Mouse (Mus musculus): ENCODE measurements around the gene Acvr1b. TPM values are rescaled to one million over a fixed set of nuclear protein-coding genes. Genes with fewer than 3 reads are reported as not detected.
A peak's percentile ranks its signal among the peaks of the same experiment; 100 is the strongest.

Gene Acvr1b
- total and polyA plus RNA-seq, 3 experiments, result 2.7 to 4.8 (median 2.9) TPM

DNA sequence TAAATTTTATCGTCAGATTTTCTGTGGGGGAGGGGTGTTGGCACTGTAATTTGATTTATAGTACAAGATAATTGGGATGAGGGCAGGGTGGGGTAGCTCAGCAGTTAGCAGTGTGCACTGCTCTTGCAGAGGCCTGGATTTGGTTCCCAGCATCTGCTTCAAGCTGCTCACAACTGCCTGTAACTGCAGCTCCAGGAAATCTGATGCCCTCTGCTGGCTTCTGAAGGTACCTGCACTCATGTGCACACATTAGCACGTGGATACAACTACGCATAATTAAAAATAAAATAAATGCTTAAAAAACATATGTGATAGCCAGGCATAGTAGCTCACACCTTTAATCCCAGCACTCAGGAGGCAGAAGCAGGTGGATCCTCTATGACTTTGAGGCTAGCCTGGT, 11.7 kb downstream of the Acvr1b start:
- dilution Hi-C loops (cut with MboI; ENCODE audit: extremely low pct_ligation_motif_present, extremely low pct_unique_long_range_greater_than_20kb, low sequenced_read_pairs), result no loop called here
- Histone ChIP-seq H3K9me3 (replicated peaks; ENCODE audit: low read length) (peaks cover 3% of the 10 kb centered on the region), H3K27ac (ENCODE audit: insufficient read depth, low read depth) (no peak overlapping the region), H3K27me3 (replicated peaks) (no peaks in the 10 kb centered on the region), H3K4me2 (ENCODE audit: insufficient read depth, low read depth, poor library complexity, severe bottlenecking) (no peak overlapping the region), H3K36me3 (replicated peaks in 1 of 2; ENCODE audit: control insufficient read depth in 1 of 2, insufficient read depth in 1 of 2, low read length in 1 of 2) (peaks cover 0 to 3% of the 10 kb centered on the region in 2 experiments), H3K9ac (ENCODE audit: insufficient read depth, low read depth) (no peak overlapping the region), H3K4me1 (ENCODE audit: control insufficient read depth in 1 of 2, insufficient read depth in 2 of 2) (peaks cover 29 to 42% of the 10 kb centered on the region in 2 experiments), H3K4me3 (replicated peaks in 1 of 3; ENCODE audit: low read depth in 2 of 3, low read length in 2 of 3, poor library complexity in 1 of 3) (no peak overlapping the region), H3K79me2 (replicated peaks; ENCODE audit: control insufficient read depth, extremely low read depth, insufficient read depth, poor library complexity, severe bottlenecking) (no peaks in the 10 kb centered on the region; the same call in 1 of the 2 replicates)
- no peak for DNase-seq (ENCODE audit: extremely low read depth)
- in situ Hi-C loops (cut with MboI; ENCODE audit: low pct_ligation_motif_present, low pct_unique_long_range_greater_than_20kb, low sequenced_read_pairs), result loop anchor here (5.0 kb wide), 1 partner anchor 38 kb away; no protein-coding TSS in a partner anchor
- no peak for TF ChIP-seq KAT2A (IDR thresholded peaks at IDR 0.05; ENCODE audit: insufficient replicate concordance, low read length)
- peak; percentile 34; a peak in 3 of 4 replicates for TF ChIP-seq CTCF (conservative IDR thresholded peaks at IDR 0.05 in 1 of 2, IDR thresholded peaks at IDR 0.05 in 1 of 2; ENCODE audit: low read depth in 2 of 2, low read length in 2 of 2)

DNA sequence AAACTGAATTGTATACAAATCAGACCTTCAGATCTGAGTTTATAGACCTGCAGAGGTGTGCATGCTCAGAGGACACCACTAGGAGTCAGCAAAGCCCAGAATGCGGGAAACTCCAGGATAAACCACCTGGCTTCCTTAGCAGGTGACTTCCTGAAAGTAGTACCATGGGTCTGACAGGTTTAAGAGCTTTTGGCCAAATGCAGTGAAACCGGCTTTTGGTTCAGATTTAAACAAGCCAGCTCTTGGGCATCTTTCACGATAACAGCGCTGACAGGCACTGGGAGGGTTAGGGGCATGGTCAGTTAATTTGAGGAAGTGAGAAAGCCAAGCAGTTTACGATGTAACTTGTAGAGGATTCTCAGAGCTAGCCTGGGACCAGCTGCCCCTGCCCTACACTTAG, 14.0 kb downstream of the Acvr1b start:
- in situ Hi-C loops (cut with MboI; ENCODE audit: low pct_ligation_motif_present, low pct_unique_long_range_greater_than_20kb, low sequenced_read_pairs), result loop anchor here (5.0 kb wide), 1 partner anchor 41 kb away; no protein-coding TSS in a partner anchor
- dilution Hi-C loops (cut with MboI; ENCODE audit: extremely low pct_ligation_motif_present, extremely low pct_unique_long_range_greater_than_20kb, low sequenced_read_pairs), result no loop called here
- TF ChIP-seq RAD21 (IDR thresholded peaks at IDR 0.05; ENCODE audit: low read depth, low read length), result peak; percentile 62
- TF ChIP-seq ELF1 (IDR thresholded peaks at IDR 0.05; ENCODE audit: low read depth, low read length), result peak; percentile 58
- no peak; the same call in 1 of the 2 replicates for TF ChIP-seq ETS1 (conservative IDR thresholded peaks at IDR 0.05; ENCODE audit: low read depth, low read length)
- TF ChIP-seq CHD1 (IDR thresholded peaks at IDR 0.05; ENCODE audit: low read depth, low read length), result no peak
- no peak for TF ChIP-seq GABPA (IDR thresholded peaks at IDR 0.05; ENCODE audit: insufficient replicate concordance, low read depth, low read length)
- TF ChIP-seq JUN (IDR thresholded peaks at IDR 0.05; ENCODE audit: insufficient read depth, low read depth, low read length), result no peak
- TF ChIP-seq MXI1 (IDR thresholded peaks at IDR 0.05; ENCODE audit: low read depth, low read length), result peak; percentile 61; the same call in 1 of the 2 replicates
- TF ChIP-seq MAX (IDR thresholded peaks at IDR 0.05; ENCODE audit: low read length), result peak; percentile 23; the same call in 1 of the 2 replicates
- TF ChIP-seq MEF2A (IDR thresholded peaks at IDR 0.05; ENCODE audit: borderline replicate concordance, low read depth, low read length), result peak; percentile 67; the same call in 1 of the 2 replicates
- no peak for TF ChIP-seq TBP (conservative IDR thresholded peaks at IDR 0.05; ENCODE audit: low read depth, low read length)
- peak; percentile 72 for TF ChIP-seq SIN3A (IDR thresholded peaks at IDR 0.05; ENCODE audit: low read length)
- TF ChIP-seq E2F4 (IDR thresholded peaks at IDR 0.05; ENCODE audit: insufficient replicate concordance, low read depth, low read length), result no peak
- peak; percentile 98 for TF ChIP-seq IRF4 (IDR thresholded peaks at IDR 0.05; ENCODE audit: low read depth, low read length)
- TF ChIP-seq TCF12 (IDR thresholded peaks at IDR 0.05; ENCODE audit: low read depth, low read length), result peak; percentile 74
- TF ChIP-seq KAT2A (IDR thresholded peaks at IDR 0.05; ENCODE audit: insufficient replicate concordance, low read length), result no peak
- TF ChIP-seq RCOR1 (conservative IDR thresholded peaks at IDR 0.05; ENCODE audit: low read depth, low read length), result 0 out of 2 replicates have a peak, but pooled peaks have one; percentile 57
- no peak for TF ChIP-seq USF1 (IDR thresholded peaks at IDR 0.05; ENCODE audit: low read depth, low read length)
- TF ChIP-seq MAZ (IDR thresholded peaks at IDR 0.05; ENCODE audit: low read depth, low read length), result no peak
- TF ChIP-seq ZNF384 (IDR thresholded peaks at IDR 0.05; ENCODE audit: low read depth, low read length), result no peak
- TF ChIP-seq UBTF (IDR thresholded peaks at IDR 0.05; ENCODE audit: low read depth, low read length), result no peak
- peak; percentile 81 for TF ChIP-seq MYC (IDR thresholded peaks at IDR 0.05; ENCODE audit: low read depth, low read length)
- no peak for TF ChIP-seq ZC3H11A (IDR thresholded peaks at IDR 0.05; ENCODE audit: low read depth, low read length)
- 0 out of 2 replicates have a peak, but pooled peaks have one; percentile 24 for TF ChIP-seq JUND (conservative IDR thresholded peaks at IDR 0.05; ENCODE audit: low read depth, low read length)
- TF ChIP-seq MAFK (IDR thresholded peaks at IDR 0.05; ENCODE audit: insufficient replicate concordance, low read length), result no peak
- peak in 1 of 2 experiments; percentile 75; a peak in 3 of 4 replicates for TF ChIP-seq CTCF (conservative IDR thresholded peaks at IDR 0.05 in 1 of 2, IDR thresholded peaks at IDR 0.05 in 1 of 2; ENCODE audit: low read depth in 2 of 2, low read length in 2 of 2)
- TF ChIP-seq NRF1 (IDR thresholded peaks at IDR 0.05; ENCODE audit: low read depth, low read length), result no peak
- no peak for TF ChIP-seq PAX5 (IDR thresholded peaks at IDR 0.05; ENCODE audit: low read length)
- TF ChIP-seq SMC3 (IDR thresholded peaks at IDR 0.05; ENCODE audit: low read depth, low read length), result peak; percentile 64
- 0 out of 2 replicates have a peak, but pooled peaks have one; percentile 24 for TF ChIP-seq NELFE (IDR thresholded peaks at IDR 0.05; ENCODE audit: low read depth, low read length)
- peak; percentile 93 for TF ChIP-seq EP300 (IDR thresholded peaks at IDR 0.05; ENCODE audit: low read length)
- no peak for TF ChIP-seq POLR2AphosphoS2 (IDR thresholded peaks at IDR 0.05; ENCODE audit: low read depth, low read length)

More for the DNA sequence above, 14.0 kb downstream of the Acvr1b start:
- Histone ChIP-seq H3K27ac (ENCODE audit: insufficient read depth, low read depth) (no peak overlapping the region; the same call in 1 of the 2 replicates), H3K4me1 (ENCODE audit: control insufficient read depth in 1 of 2, insufficient read depth in 2 of 2) (peaks cover 41 to 53% of the 10 kb centered on the region in 2 experiments), H3K36me3 (replicated peaks in 1 of 2; ENCODE audit: control insufficient read depth in 1 of 2, insufficient read depth in 1 of 2, low read length in 1 of 2) (peaks cover 0 to 3% of the 10 kb centered on the region in 2 experiments), H3K4me3 (replicated peaks in 1 of 3; ENCODE audit: low read depth in 2 of 3, low read length in 2 of 3, poor library complexity in 1 of 3) (no peak overlapping the region), H3K27me3 (replicated peaks) (no peaks in the 10 kb centered on the region), H3K79me2 (replicated peaks; ENCODE audit: control insufficient read depth, extremely low read depth, insufficient read depth, poor library complexity, severe bottlenecking) (no peaks in the 10 kb centered on the region; the same call in 1 of the 2 replicates), H3K9me3 (replicated peaks; ENCODE audit: low read length) (peaks cover 3% of the 10 kb centered on the region), H3K4me2 (ENCODE audit: insufficient read depth, low read depth, poor library complexity, severe bottlenecking) (peak overlapping the region; percentile 18; the same call in 1 of the 2 replicates), H3K9ac (ENCODE audit: insufficient read depth, low read depth) (no peak overlapping the region)
- peak; percentile 71 for DNase-seq (ENCODE audit: extremely low read depth)
